Mouse (Mus musculus): ENCODE measurements around the gene Tmem19. TPM values are rescaled to one million over a fixed set of nuclear protein-coding genes. Genes with fewer than 3 reads are reported as not detected.

Tmem19 gene
- polyA plus RNA-seq, 1 experiment = 12.2 TPM

DNA sequence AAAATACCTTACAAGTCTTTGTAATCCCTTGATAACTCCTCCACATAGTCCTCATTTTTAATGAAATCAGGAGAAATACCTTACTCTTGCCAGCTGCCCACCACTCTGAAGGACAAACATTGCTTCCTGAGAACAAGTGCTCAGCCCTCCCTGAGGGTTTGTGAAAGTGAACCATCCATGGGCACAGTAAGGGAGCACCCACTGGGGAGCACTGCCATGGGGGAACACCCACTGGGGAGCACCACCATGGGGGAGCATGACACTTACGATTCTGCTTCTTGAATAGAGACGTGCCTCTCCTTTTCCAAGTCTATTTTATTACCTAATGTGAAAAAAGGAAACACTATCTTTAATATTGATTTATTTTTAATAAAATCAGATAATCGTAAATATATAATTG lies 67.1 kb downstream of the Tmem19 start:
- H3K4me1 ChIP-seq (ENCODE audit: control insufficient read depth, insufficient read depth, low read length) = no peaks in the 10 kb centered on the region
- no peak for TF ChIP-seq CTCF (IDR thresholded peaks at IDR 0.05; ENCODE audit: control insufficient read depth, insufficient read depth, low read length)
- no peak for TF ChIP-seq POLR2A (IDR thresholded peaks at IDR 0.05; ENCODE audit: borderline replicate concordance, control insufficient read depth, low read depth, low read length)
- no peak overlapping the region for H3K4me3 ChIP-seq (replicated peaks; ENCODE audit: control insufficient read depth, low read depth, low read length)
- H3K27ac ChIP-seq (ENCODE audit: control insufficient read depth, insufficient read depth, low read depth, low read length, poor library complexity) = no peak overlapping the region
- WGBS = 90% methylated on average over 3 of the region's 3 CpGs

DNA sequence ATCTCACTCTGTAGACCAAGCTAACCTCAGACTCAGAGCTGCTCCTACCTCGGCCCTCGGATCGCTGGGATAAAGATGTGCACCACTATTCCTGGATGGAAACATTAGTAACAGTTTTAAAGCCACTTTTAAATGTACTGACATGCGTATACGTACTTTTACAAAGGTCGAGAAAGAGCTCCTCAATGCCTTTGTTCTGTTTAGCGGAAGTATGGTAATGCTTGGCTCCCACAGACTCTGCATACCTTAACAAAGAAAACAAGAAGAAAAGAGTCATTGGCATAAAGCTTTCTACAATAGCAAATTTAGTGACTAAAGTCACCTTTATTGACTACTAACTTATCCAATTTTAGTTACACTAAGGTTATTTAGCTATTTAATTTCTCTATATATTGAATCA lies 67.6 kb downstream of the Tmem19 start:
- no peak for TF ChIP-seq POLR2A (IDR thresholded peaks at IDR 0.05; ENCODE audit: borderline replicate concordance, control insufficient read depth, low read depth, low read length)
- no peak for TF ChIP-seq CTCF (IDR thresholded peaks at IDR 0.05; ENCODE audit: control insufficient read depth, insufficient read depth, low read length)
- 92% methylated on average over 7 of the region's 7 CpGs for WGBS
- no peak overlapping the region for H3K4me3 ChIP-seq (replicated peaks; ENCODE audit: control insufficient read depth, low read depth, low read length)
- H3K4me1 ChIP-seq (ENCODE audit: control insufficient read depth, insufficient read depth, low read length) = no peaks in the 10 kb centered on the region
- H3K27ac ChIP-seq (ENCODE audit: control insufficient read depth, insufficient read depth, low read depth, low read length, poor library complexity) = no peak overlapping the region

DNA sequence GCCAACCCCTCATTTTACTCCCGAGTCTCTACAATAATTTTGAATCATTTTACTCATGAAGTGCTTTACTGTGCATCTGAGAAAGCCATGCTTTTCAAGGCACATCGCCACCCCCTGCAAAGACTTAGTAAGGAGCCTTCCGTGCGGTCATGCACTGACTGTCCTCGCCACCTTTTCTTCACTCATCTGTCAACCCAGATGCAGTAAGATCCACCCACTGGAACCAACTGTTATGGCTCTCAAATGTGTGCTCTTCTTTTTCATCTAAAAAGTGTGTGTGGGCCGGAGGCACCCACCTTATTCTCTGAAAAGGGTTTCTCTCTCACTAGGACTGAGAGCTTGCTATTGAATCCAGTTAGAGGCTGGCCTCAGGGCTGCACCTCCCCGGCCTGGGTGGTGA lies 68.4 kb downstream of the Tmem19 start:
- Histone ChIP-seq H3K4me1 (ENCODE audit: control insufficient read depth, insufficient read depth, low read length) (no peaks in the 10 kb centered on the region), H3K27ac (ENCODE audit: control insufficient read depth, insufficient read depth, low read depth, low read length, poor library complexity) (no peak overlapping the region), H3K4me3 (replicated peaks; ENCODE audit: control insufficient read depth, low read depth, low read length) (no peak overlapping the region)
- WGBS = 88% methylated on average over 7 of the region's 7 CpGs
- TF ChIP-seq CTCF (IDR thresholded peaks at IDR 0.05; ENCODE audit: control insufficient read depth, insufficient read depth, low read length) (no peak), POLR2A (IDR thresholded peaks at IDR 0.05; ENCODE audit: borderline replicate concordance, control insufficient read depth, low read depth, low read length) (no peak)

GRCm38 (mm10) chr10:115290671-115291070 lies 71.6 kb downstream of the Tmem19 start:
- TF ChIP-seq CTCF (IDR thresholded peaks at IDR 0.05; ENCODE audit: control insufficient read depth, insufficient read depth, low read length) (no peak), POLR2A (IDR thresholded peaks at IDR 0.05; ENCODE audit: borderline replicate concordance, control insufficient read depth, low read depth, low read length) (no peak)
- no peaks in the 10 kb centered on the region for H3K4me1 ChIP-seq (ENCODE audit: control insufficient read depth, insufficient read depth, low read length)
- no peak overlapping the region for H3K4me3 ChIP-seq (replicated peaks; ENCODE audit: control insufficient read depth, low read depth, low read length)
- WGBS = 93% methylated on average over 9 of the region's 9 CpGs
- no peak overlapping the region for H3K27ac ChIP-seq (ENCODE audit: control insufficient read depth, insufficient read depth, low read depth, low read length, poor library complexity)

Other genes starting within 250 kb of the Tmem19 start
- not detected in 2 replicates for gene Tph2, start 177.5 kb downstream of the Tmem19 start, polyA plus RNA-seq (2011; ENCODE audit: insufficient read depth, insufficient read length, low replicate concordance, missing spikeins)
- gene Tbc1d15, start 111.0 kb downstream of the Tmem19 start, polyA plus RNA-seq (2011; ENCODE audit: insufficient read depth, insufficient read length, low replicate concordance, missing spikeins) = 17.0 and 35.4 TPM in 2 replicates
- 16.9 and 21.2 TPM in 2 replicates for gene Rab21, start 46.9 kb downstream of the Tmem19 start, polyA plus RNA-seq (2011; ENCODE audit: insufficient read depth, insufficient read length, low replicate concordance, missing spikeins)
- 3.1 and 4.7 TPM in 2 replicates for gene Thap2, start 21.9 kb upstream of the Tmem19 start, polyA plus RNA-seq (2011; ENCODE audit: insufficient read depth, insufficient read length, low replicate concordance, missing spikeins)
- gene Zfc3h1, start 22.5 kb upstream of the Tmem19 start, polyA plus RNA-seq (2011; ENCODE audit: insufficient read depth, insufficient read length, low replicate concordance, missing spikeins) = 31.1 and 36.1 TPM in 2 replicates
- gene A930009A15Rik, start 207.5 kb upstream of the Tmem19 start, polyA plus RNA-seq (2011; ENCODE audit: insufficient read depth, insufficient read length, low replicate concordance, missing spikeins) = 3.9 and 7.1 TPM in 2 replicates
- 1.4 and 1.8 TPM in 2 replicates for gene Lgr5, start 225.3 kb upstream of the Tmem19 start, polyA plus RNA-seq (2011; ENCODE audit: insufficient read depth, insufficient read length, low replicate concordance, missing spikeins)

Data from bone marrow, adult 2 months (tissue).